Mouse (Mus musculus): ENCODE results near the gene Gstt3. TPM values are rescaled to one million over a fixed set of nuclear protein-coding genes. Genes with fewer than 3 reads are reported as not detected.

Gstt3 gene
- 79.4 and 82.9 TPM in 2 replicates for polyA plus RNA-seq (2012; rRNA removed)

GRCm38 (mm10) chr10:75780769-75781578, at the start of gene Gstt3, which contains the start of gene Gm20441:
Gene Gstt3 (minus strand): TSS chr10:75781414.
Gene Gm20441 (minus strand): TSS chr10:75780954.

GRCm38 (mm10) chr10:75822443-75822842, 41.2 kb upstream of the Gstt3 start, which contains the start of gene Gstt4:
Gene Gstt4 (minus strand): TSS chr10:75822543.

GRCm38 (mm10) chr10:75798176-75798696, 17.0 kb upstream of the Gstt3 start, which contains the start of gene Gstt1:
Gene Gstt1 (minus strand): TSS chr10:75798584.

GRCm38 (mm10) chr10:75772795-75773664, 8.2 kb downstream of the Gstt3 start, which contains the start of gene Ddt:
Gene Ddt (minus strand): TSS chr10:75773414.

GRCm38 (mm10) chr10:75763682-75764518, 17.3 kb downstream of the Gstt3 start, which contains the start of gene Cabin1:
Gene Cabin1 (minus strand): TSS chr10:75764341.

Other genes with a start within 250 kb of the Gstt3 start
- 1.2 and 1.4 TPM in 2 replicates for gene Lrrc75b, start 221.1 kb downstream of the Gstt3 start, polyA plus RNA-seq (2012; rRNA removed)
- gene Ggt1, start 219.8 kb downstream of the Gstt3 start, polyA plus RNA-seq (2012; rRNA removed): 9.3 and 16.5 TPM in 2 replicates
- 35.7 and 37.0 TPM in 2 replicates for gene Ggt5, start 192.1 kb downstream of the Gstt3 start, polyA plus RNA-seq (2012; rRNA removed)
- 22.0 and 27.3 TPM in 2 replicates for gene Susd2, start 137.4 kb downstream of the Gstt3 start, polyA plus RNA-seq (2012; rRNA removed)
- 35.2 and 40.9 TPM in 2 replicates for gene Cabin1, start 17.1 kb downstream of the Gstt3 start, polyA plus RNA-seq (2012; rRNA removed)
- gene Ddt, start 8.0 kb downstream of the Gstt3 start, polyA plus RNA-seq (2012; rRNA removed): 91.9 and 107 TPM in 2 replicates
- gene Gm20441, start 460 bp downstream of the Gstt3 start, polyA plus RNA-seq (2012; rRNA removed): 0.49 TPM in 1 of 2 replicates, not detected in the other
- gene Gstt1, start 17.2 kb upstream of the Gstt3 start, polyA plus RNA-seq (2012; rRNA removed): 91.1 and 94.9 TPM in 2 replicates
- 0.13 TPM in 1 of 2 replicates, not detected in the other for gene Gstt4, start 41.1 kb upstream of the Gstt3 start, polyA plus RNA-seq (2012; rRNA removed)
- gene Gstt2, start 56.0 kb upstream of the Gstt3 start, polyA plus RNA-seq (2012; rRNA removed): 202 and 342 TPM in 2 replicates
- gene Mif, start 78.8 kb upstream of the Gstt3 start, polyA plus RNA-seq (2012; rRNA removed): 757 and 966 TPM in 2 replicates
- gene Derl3, start 112.0 kb upstream of the Gstt3 start, polyA plus RNA-seq (2012; rRNA removed): 42.2 and 68.7 TPM in 2 replicates
- gene Smarcb1, start 140.2 kb upstream of the Gstt3 start, polyA plus RNA-seq (2012; rRNA removed): 37.4 and 43.5 TPM in 2 replicates
- gene Chchd10, start 151.7 kb upstream of the Gstt3 start, polyA plus RNA-seq (2012; rRNA removed): 907 and 1,047 TPM in 2 replicates
- 18.7 and 22.4 TPM in 2 replicates for gene Mmp11, start 155.1 kb upstream of the Gstt3 start, polyA plus RNA-seq (2012; rRNA removed)
- not detected in 2 replicates for gene Gm867, start 159.3 kb upstream of the Gstt3 start, polyA plus RNA-seq (2012; rRNA removed)
- gene Vpreb3, start 161.6 kb upstream of the Gstt3 start, polyA plus RNA-seq (2012; rRNA removed): 8.1 and 9.0 TPM in 2 replicates
- gene Gm5134, start 173.1 kb upstream of the Gstt3 start, polyA plus RNA-seq (2012; rRNA removed): 0.12 and 0.13 TPM in 2 replicates